Mouse (Mus musculus) erythroblast, embryonic 14.5 days (primary cell): ENCODE data around the gene Fzd2.

Experiments
- GATA1 ChIP-seq: IDR thresholded peaks from 2 replicates; pipeline ENCODE4 v1.6.1; 2012; ENCODE audit warnings: low read length, inconsistent platforms, mixed read lengths
- TAL1 ChIP-seq: IDR thresholded peaks from 3 replicates; pipeline ENCODE4 v1.6.1; 2012; ENCODE audit warnings: low read length, inconsistent platforms, mixed read lengths

- TF ChIP-seq GATA1 (no peak), TAL1 (no peak)
Measured at GRCm38 (mm10) chr11:102605553-102606416, 1.6 kb downstream of the Fzd2 start.
